Mouse (Mus musculus) skeletal muscle tissue, adult 2 months (tissue): ENCODE results near the gene Scamp5.

Source experiments
- DNase-seq: peaks from one replicate; pipeline ENCODE4 v3.0.0-alpha.2; 2012; ENCODE audit warnings: low read depth, low spot score

Gene Scamp5

GRCm38 (mm10) chr9:57467896-57468549 is at the start of gene Scamp5:
TSS of gene Scamp5 (minus strand) at chr9:57468060.
- peak; percentile 89 for DNase-seq

GRCm38 (mm10) chr9:57517113-57517512 is 49.3 kb upstream of the Scamp5 start:
- no peak for DNase-seq

DNA sequence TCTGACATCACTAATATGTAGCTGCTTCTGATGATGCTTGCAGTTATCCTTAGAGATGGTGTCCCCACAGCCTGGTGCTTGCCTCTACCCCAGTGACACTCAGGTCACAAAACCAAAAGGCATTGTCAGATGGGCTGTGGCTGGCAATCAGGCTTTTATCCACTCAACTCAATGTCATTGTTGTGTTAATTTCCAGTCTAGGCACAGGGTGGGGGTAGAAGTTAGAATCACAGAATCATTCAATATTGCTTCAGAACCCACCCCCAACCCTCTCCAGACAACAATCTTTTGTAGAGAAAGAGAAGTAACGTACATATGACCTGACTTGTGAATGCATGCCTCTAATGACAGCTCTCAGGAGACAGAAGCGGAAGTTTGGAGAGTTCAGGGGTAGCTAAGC is 42.7 kb upstream of the Scamp5 start:
- no peak for DNase-seq

DNA sequence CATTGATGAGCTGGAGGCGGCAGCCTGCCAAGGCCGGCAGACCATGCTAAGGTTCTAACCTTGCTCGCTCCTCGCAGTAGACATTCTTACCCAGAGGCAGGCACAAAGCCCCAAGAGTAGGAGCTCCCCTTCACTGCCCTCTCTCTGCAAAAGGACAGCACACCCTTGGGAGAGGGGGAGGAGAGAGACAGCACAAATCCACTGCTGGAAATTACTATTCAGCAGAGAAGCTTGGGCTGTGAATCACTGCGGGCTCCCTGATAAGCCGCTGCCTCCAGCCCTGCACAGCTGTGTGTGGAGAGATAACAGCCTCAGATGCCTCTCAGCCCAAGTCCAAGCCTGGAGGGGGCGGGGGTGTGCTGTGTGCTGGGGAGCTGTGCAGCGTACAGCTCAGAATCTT is 37.8 kb upstream of the Scamp5 start:
- DNase-seq, result no peak

DNA sequence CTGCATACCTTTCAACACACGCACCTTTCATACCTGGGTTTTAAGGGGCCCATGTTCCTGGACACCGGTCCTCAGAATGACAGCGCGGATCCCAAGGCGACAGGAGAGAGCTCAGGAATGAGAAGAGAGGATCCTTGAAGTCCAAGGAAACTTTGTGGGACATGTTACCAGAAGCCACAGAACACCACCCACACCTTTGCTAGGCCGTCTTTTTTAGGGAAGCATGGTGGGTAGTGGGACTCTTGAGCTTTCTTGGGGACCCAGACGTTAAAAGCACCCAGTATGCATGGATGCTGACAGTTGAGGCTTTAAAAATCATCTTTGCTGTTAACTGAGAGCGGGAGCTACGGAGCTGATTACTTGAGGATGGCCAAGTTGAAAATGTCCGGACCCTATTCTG is 37.0 kb upstream of the Scamp5 start:
- no peak for DNase-seq

- DNase-seq, result no peak
Measured at GRCm38 (mm10) chr9:57504381-57504700, 36.5 kb upstream of the Scamp5 start.

GRCm38 (mm10) chr9:57503622-57504380 is 35.9 kb upstream of the Scamp5 start, which contains the start of gene Rpp25:
TSS of gene Rpp25 (plus strand) at chr9:57504026.
- DNase-seq, result no peak

DNA sequence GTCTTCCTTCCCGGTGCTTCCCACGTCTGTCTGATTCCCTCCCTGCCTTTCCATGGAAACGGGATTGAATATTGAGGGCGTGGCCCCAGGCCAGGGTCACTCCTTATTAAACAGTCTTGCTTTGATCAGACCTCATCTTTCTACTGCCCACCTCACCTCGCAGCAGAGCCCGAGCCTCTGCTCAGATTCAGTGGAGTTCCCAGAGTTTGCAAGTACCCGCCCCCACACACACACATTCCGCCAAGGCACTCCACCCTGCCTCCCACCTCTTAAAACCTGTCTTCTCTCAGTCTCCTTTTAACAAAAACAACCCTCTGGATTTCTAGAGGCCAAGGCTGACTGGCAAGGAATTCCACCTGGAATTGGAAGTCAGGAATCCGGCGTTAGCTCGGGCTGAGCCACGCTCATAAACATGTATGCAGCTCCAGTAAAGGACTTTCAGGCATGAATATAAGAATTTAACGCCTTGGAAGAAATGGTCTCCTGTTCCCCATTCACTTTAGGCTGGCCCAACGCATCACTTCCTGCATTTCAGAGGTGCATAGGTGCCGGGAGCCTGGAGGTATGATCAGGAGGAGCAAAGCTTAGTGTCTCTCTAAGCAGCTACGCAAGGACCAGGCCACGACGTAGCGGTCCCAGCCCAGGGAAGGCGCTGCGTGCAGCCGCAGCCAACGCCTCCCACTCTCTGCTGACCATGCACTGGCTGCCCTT is 35.2 kb upstream of the Scamp5 start:
- DNase-seq, result no peak

DNA sequence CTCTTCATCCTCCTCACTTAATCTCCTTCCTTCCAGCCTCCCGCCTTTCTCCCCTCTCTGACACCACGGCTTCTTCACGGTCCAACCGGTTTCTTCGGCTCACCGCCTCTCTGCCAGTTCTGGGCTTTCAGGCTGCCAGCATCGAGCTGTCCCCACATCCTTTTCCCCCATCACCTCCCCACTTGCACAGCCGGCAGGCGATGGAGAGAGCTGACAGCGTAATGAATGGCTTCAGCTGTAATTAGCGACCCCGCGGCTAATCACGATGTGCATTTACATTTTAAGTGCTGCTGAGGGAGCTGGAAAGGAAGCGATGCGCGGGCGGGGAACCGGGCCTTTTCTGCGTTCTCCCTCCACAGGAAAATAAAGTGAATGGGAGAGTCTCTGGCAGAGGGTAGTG is 34.0 kb upstream of the Scamp5 start:
- no peak for DNase-seq

DNA sequence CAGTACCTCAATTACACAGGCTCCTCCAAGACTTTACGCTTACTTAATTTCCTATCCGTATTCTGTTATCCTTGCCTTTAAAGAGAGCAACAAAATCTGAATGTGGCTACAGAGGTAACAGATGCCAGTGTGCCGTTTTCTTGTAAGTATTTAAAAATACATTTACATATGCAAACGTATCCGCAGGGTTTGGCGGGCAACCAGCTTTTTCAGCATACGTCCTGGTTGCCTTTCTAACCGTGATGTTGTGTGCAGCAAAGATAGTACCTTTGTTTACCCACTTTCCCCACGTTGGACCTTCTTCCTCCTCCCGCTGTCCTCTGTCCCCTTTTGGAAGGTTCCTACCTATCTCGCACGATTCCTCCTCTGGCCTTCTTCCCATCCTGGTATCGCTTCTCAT is 33.6 kb upstream of the Scamp5 start:
- DNase-seq, result no peak

DNA sequence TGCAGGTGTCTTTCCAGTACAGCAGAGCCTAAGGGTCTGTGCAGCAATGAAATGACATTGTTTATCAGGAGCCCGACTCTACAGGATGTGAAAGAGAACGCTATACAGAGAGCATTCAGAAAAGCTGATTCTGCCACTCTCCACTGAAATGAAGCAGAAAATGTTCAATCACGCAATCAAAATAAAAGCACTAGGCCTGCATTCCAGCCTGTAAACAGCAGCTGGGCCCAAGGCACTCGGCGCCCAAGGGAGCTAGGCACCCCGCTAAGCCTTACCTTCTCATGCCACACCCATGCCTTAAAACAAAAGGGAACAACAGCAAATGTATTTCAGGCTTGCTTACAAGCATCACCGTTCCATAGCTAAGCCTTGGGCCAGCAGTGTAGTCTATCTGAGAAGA is 30.7 kb upstream of the Scamp5 start:
- DNase-seq, result no peak

- DNase-seq, result no peak
Measured at GRCm38 (mm10) chr9:57497236-57497635, 29.4 kb upstream of the Scamp5 start.

- DNase-seq, result no peak
Measured at GRCm38 (mm10) chr9:57494970-57495369, 27.1 kb upstream of the Scamp5 start.

DNA sequence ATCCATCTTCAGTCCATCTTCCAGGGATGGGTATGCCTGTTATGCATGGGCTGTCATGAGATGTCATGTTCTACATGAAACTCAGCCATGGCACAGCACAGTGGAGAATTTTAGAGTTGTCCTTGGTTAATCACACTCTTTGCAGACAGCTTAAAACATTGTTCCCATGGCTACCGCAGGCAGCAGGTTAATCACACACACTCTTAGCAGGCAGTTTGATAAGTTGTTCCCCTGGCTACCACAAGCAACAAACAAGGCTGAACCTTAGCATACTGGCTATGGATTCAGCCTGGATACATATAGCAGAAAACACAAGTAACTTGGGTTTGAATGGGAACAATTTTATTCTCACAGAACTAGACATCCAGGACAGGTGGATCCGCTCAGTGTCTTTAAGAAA is 25.7 kb upstream of the Scamp5 start:
- DNase-seq, result no peak

GRCm38 (mm10) chr9:57487807-57488206 is 19.9 kb upstream of the Scamp5 start:
- DNase-seq, result no peak

- DNase-seq, result peak; percentile 66
Measured at GRCm38 (mm10) chr9:57485774-57486173, 17.9 kb upstream of the Scamp5 start.

DNA sequence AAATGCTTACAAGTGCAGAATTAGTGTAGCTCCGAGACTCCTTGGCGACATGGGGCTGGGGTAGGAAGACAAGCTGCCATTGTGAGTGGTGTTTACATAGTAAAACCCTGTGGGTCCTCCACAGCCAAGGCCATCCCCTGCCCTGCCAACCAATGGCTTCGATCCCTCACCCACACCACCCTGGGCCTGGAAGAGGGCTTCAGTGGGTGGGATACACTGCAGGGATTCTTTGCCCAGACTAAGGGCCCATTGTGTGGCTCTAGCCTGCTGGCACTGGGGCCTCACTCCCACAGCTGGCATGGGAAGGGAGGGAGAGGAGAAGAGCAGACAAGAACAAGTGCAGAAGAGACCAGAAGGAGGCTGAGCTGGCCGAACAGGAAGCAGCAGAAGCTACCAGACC is 1.1 kb upstream of the Scamp5 start:
- DNase-seq, result no peak

DNA sequence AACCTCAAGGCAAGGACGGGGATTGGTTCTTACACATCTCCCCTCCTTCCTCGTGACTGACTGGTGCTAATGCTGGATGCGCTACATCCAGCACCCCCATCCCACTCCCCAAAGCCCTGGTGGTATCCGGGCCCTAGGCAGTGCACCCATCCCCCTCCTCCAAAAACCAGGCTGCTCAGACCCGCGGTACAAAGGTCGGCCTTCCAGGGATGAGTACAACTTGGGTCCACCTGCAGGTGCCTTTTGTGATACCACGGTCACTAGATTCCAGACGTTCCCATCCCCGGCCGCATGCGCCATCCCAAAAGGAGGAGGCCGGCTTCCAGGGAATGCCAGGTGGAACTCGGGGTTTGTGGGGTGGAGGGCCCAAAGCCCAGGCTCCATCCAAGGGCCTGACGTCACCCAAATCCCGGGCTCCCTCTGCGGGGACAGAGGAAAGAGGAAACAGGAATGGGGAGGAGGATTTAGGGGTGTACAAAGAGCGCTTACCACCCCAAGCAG is 539 bp downstream of the Scamp5 start:
- no peak for DNase-seq

- DNase-seq, result peak; percentile 18
Measured at GRCm38 (mm10) chr9:57466101-57466500, 1.8 kb downstream of the Scamp5 start.

DNA sequence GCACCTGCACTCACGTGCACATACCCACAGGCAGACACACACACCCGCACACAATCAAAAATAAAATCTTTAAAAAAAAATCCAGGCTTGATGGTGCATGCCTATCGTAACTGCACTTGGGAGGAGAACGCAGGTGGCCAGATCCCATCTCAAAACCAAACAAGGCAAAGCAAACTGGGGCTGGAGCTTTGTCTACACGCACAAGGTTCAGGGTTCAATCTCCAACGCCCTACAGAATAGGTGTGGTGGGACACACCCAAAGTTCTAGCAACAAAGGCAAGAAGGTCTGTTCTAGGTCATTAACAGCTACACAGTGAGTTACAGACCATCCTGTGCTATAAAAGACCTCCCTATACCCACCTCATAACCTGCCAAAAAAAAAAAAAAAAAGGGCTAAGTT is 5.0 kb downstream of the Scamp5 start:
- no peak for DNase-seq

- no peak for DNase-seq
Measured at GRCm38 (mm10) chr9:57459707-57460106, 8.2 kb downstream of the Scamp5 start.

DNA sequence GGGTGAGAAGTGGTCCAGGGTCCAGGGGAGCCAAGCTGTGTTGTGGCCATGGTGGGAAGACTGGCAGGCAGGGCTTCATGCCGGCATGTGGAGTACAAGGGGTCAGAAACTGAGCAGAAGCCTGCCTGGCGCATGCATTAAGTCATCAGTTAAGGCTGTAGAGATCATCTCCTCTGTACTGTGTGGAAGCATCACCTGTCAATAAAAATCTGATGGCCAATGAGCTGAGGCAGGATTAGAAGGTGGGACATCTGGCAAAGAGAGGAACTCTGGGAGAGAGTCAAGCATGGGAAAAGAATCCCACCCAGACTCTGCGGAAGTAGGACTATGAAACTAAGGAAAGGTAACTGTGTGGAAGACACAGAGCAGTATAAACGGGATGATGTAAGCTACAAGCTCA is 14.3 kb downstream of the Scamp5 start:
- DNase-seq, result no peak
